Mouse (Mus musculus): ENCODE measurements around the gene Gngt1. TPM values are rescaled to one million over a fixed set of nuclear protein-coding genes. Genes with fewer than 3 reads are reported as not detected.

Gngt1 gene
- total and polyA plus RNA-seq, 3 experiments: not detected

GRCm38 (mm10) chr6:4026367-4026766 is 32.8 kb downstream of the Gngt1 start:
- H3K9ac ChIP-seq (ENCODE audit: insufficient read depth, low read depth): no peak overlapping the region
- peak overlapping the region; percentile 2; the same call in 1 of the 2 replicates for H3K4me2 ChIP-seq (ENCODE audit: insufficient read depth, low read depth, poor library complexity, severe bottlenecking)
- no peaks in the 10 kb centered on the region for H3K27me3 ChIP-seq (replicated peaks)
- dilution Hi-C loops (cut with MboI; ENCODE audit: extremely low pct_ligation_motif_present, extremely low pct_unique_long_range_greater_than_20kb, low sequenced_read_pairs) (no loop called here), in situ Hi-C loops (cut with MboI; ENCODE audit: low pct_ligation_motif_present, low pct_unique_long_range_greater_than_20kb, low sequenced_read_pairs) (no loop called here)
- H3K79me2 ChIP-seq (replicated peaks; ENCODE audit: control insufficient read depth, extremely low read depth, insufficient read depth, poor library complexity, severe bottlenecking): no peaks in the 10 kb centered on the region
- no peaks in the 10 kb centered on the region for H3K36me3 ChIP-seq (replicated peaks in 1 of 2; ENCODE audit: control insufficient read depth in 1 of 2, insufficient read depth in 1 of 2, low read length in 1 of 2)
- H3K4me3 ChIP-seq (replicated peaks in 1 of 3; ENCODE audit: low read depth in 2 of 3, low read length in 2 of 3, poor library complexity in 1 of 3): no peak overlapping the region
- H3K4me1 ChIP-seq (ENCODE audit: control insufficient read depth in 1 of 2, insufficient read depth in 2 of 2): 0 out of 4 replicates have a peak, but pooled peaks cover 0 to 3% of the 10 kb centered on the region in 2 experiments
- no peak for DNase-seq (ENCODE audit: extremely low read depth)
- H3K27ac ChIP-seq (ENCODE audit: insufficient read depth, low read depth): no peak overlapping the region
- TF ChIP-seq MEF2A (IDR thresholded peaks at IDR 0.05; ENCODE audit: borderline replicate concordance, low read depth, low read length) (no peak), UBTF (IDR thresholded peaks at IDR 0.05; ENCODE audit: low read depth, low read length) (no peak), MAX (IDR thresholded peaks at IDR 0.05; ENCODE audit: low read length) (no peak), JUN (IDR thresholded peaks at IDR 0.05; ENCODE audit: insufficient read depth, low read depth, low read length) (no peak), TCF12 (IDR thresholded peaks at IDR 0.05; ENCODE audit: low read depth, low read length) (no peak), ZMIZ1 (IDR thresholded peaks at IDR 0.05; ENCODE audit: low read depth, low read length) (no peak), BHLHE40 (IDR thresholded peaks at IDR 0.05; ENCODE audit: low read depth, low read length) (no peak), CHD1 (IDR thresholded peaks at IDR 0.05; ENCODE audit: low read depth, low read length) (no peak)
- no peaks in the 10 kb centered on the region for H3K9me3 ChIP-seq (replicated peaks; ENCODE audit: low read length)

GRCm38 (mm10) chr6:4030956-4031355 is 37.4 kb downstream of the Gngt1 start:
- Histone ChIP-seq H3K4me1 (ENCODE audit: control insufficient read depth in 1 of 2, insufficient read depth in 2 of 2) (0 out of 4 replicates have a peak, but pooled peaks cover 0 to 3% of the 10 kb centered on the region in 2 experiments), H3K4me2 (ENCODE audit: insufficient read depth, low read depth, poor library complexity, severe bottlenecking) (peak overlapping the region; percentile 21; the same call in 1 of the 2 replicates), H3K27me3 (replicated peaks) (no peaks in the 10 kb centered on the region), H3K9ac (ENCODE audit: insufficient read depth, low read depth) (no peak overlapping the region), H3K36me3 (replicated peaks in 1 of 2; ENCODE audit: control insufficient read depth in 1 of 2, insufficient read depth in 1 of 2, low read length in 1 of 2) (no peaks in the 10 kb centered on the region), H3K79me2 (replicated peaks; ENCODE audit: control insufficient read depth, extremely low read depth, insufficient read depth, poor library complexity, severe bottlenecking) (no peaks in the 10 kb centered on the region), H3K4me3 (replicated peaks in 1 of 3; ENCODE audit: low read depth in 2 of 3, low read length in 2 of 3, poor library complexity in 1 of 3) (no peak overlapping the region), H3K27ac (ENCODE audit: insufficient read depth, low read depth) (no peak overlapping the region), H3K9me3 (replicated peaks; ENCODE audit: low read length) (no peaks in the 10 kb centered on the region)
- in situ Hi-C loops (cut with MboI; ENCODE audit: low pct_ligation_motif_present, low pct_unique_long_range_greater_than_20kb, low sequenced_read_pairs): no loop called here
- dilution Hi-C loops (cut with MboI; ENCODE audit: extremely low pct_ligation_motif_present, extremely low pct_unique_long_range_greater_than_20kb, low sequenced_read_pairs): no loop called here
- TF ChIP-seq MYC (IDR thresholded peaks at IDR 0.05; ENCODE audit: low read depth, low read length) (no peak), NRF1 (IDR thresholded peaks at IDR 0.05; ENCODE audit: low read depth, low read length) (no peak), E2F4 (IDR thresholded peaks at IDR 0.05; ENCODE audit: insufficient replicate concordance, low read depth, low read length) (no peak), IRF4 (IDR thresholded peaks at IDR 0.05; ENCODE audit: low read depth, low read length) (no peak)
- no peak for DNase-seq (ENCODE audit: extremely low read depth)

DNA sequence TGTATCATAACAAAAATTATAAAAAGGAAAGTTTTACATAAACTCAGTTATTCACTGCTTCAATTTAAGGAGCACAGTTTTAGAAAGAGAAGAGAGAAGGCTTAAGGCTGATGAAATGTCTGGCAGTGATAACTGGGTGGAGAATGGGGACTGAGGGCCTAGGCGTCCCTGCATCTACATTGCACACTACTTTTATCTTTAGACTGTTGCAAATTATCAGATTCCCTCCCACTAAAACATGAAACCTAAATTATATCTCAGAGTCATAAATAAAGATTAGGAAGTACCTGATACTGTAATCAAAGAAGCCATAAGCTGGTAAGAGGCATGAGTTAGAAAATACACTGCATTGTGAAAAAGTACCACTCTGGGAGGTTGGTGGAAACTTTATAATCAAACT is 48.2 kb downstream of the Gngt1 start:
- Histone ChIP-seq H3K27ac (ENCODE audit: insufficient read depth, low read depth) (no peak overlapping the region), H3K27me3 (replicated peaks) (no peaks in the 10 kb centered on the region), H3K9me3 (replicated peaks; ENCODE audit: low read length) (no peaks in the 10 kb centered on the region), H3K4me2 (ENCODE audit: insufficient read depth, low read depth, poor library complexity, severe bottlenecking) (no peak overlapping the region), H3K4me3 (replicated peaks in 1 of 3; ENCODE audit: low read depth in 2 of 3, low read length in 2 of 3, poor library complexity in 1 of 3) (no peak overlapping the region), H3K36me3 (replicated peaks in 1 of 2; ENCODE audit: control insufficient read depth in 1 of 2, insufficient read depth in 1 of 2, low read length in 1 of 2) (no peaks in the 10 kb centered on the region), H3K9ac (ENCODE audit: insufficient read depth, low read depth) (no peak overlapping the region), H3K4me1 (ENCODE audit: control insufficient read depth in 1 of 2, insufficient read depth in 2 of 2) (no peaks in the 10 kb centered on the region), H3K79me2 (replicated peaks; ENCODE audit: control insufficient read depth, extremely low read depth, insufficient read depth, poor library complexity, severe bottlenecking) (no peaks in the 10 kb centered on the region)
- dilution Hi-C loops (cut with MboI; ENCODE audit: extremely low pct_ligation_motif_present, extremely low pct_unique_long_range_greater_than_20kb, low sequenced_read_pairs): no loop called here
- DNase-seq (ENCODE audit: extremely low read depth): no peak
- TF ChIP-seq POLR2AphosphoS2 (IDR thresholded peaks at IDR 0.05; ENCODE audit: low read depth, low read length): no peak
- in situ Hi-C loops (cut with MboI; ENCODE audit: low pct_ligation_motif_present, low pct_unique_long_range_greater_than_20kb, low sequenced_read_pairs): no loop called here

Other genes with a start within 250 kb of the Gngt1 start
- gene Calcr, start 229.1 kb upstream of the Gngt1 start, total RNA-seq (2012; rRNA removed): not detected in 2 replicates
- gene Calcr, start 229.1 kb upstream of the Gngt1 start, total RNA-seq (2014; rRNA removed): not detected in 2 replicates
- gene Calcr, start 229.1 kb upstream of the Gngt1 start, polyA plus RNA-seq (2012; ENCODE audit: insufficient read length, low read depth): not detected in 2 replicates
- gene Tfpi2, start 4.9 kb upstream of the Gngt1 start, total RNA-seq (2012; rRNA removed): not detected in 2 replicates
- gene Tfpi2, start 4.9 kb upstream of the Gngt1 start, total RNA-seq (2014; rRNA removed): not detected in 2 replicates
- gene Tfpi2, start 4.9 kb upstream of the Gngt1 start, polyA plus RNA-seq (2012; ENCODE audit: insufficient read length, low read depth): not detected in 2 replicates
- gene Gng11, start 10.1 kb downstream of the Gngt1 start, total RNA-seq (2012; rRNA removed): not detected in 2 replicates
- gene Gng11, start 10.1 kb downstream of the Gngt1 start, total RNA-seq (2014; rRNA removed): not detected in 2 replicates
- gene Gng11, start 10.1 kb downstream of the Gngt1 start, polyA plus RNA-seq (2012; ENCODE audit: insufficient read length, low read depth): not detected in 2 replicates
- gene Bet1, start 93.2 kb downstream of the Gngt1 start, total RNA-seq (2012; rRNA removed): 35.2 and 36.3 TPM in 2 replicates
- 70.3 and 79.4 TPM in 2 replicates for gene Bet1, start 93.2 kb downstream of the Gngt1 start, total RNA-seq (2014; rRNA removed)
- gene Bet1, start 93.2 kb downstream of the Gngt1 start, polyA plus RNA-seq (2012; ENCODE audit: insufficient read length, low read depth): 40.0 and 58.1 TPM in 2 replicates

All from CH12.LX (cell line).